Mouse (Mus musculus) monocyte, adult 2 months (primary cell): ENCODE measurements around the gene Chfr.
"Not testable (repeated sequence)": the region's sequence is repeated elsewhere in the genome, so short reads cannot be mapped to it uniquely, and the experiment has no call there.

Experiments
- DNase-seq, 2 experiments: peaks; one replicate each; pipeline ENCODE4 v3.0.0; 2022; ENCODE audit warnings: low spot score in 2 of 2, low read depth in 1 of 2

Chfr gene

DNA sequence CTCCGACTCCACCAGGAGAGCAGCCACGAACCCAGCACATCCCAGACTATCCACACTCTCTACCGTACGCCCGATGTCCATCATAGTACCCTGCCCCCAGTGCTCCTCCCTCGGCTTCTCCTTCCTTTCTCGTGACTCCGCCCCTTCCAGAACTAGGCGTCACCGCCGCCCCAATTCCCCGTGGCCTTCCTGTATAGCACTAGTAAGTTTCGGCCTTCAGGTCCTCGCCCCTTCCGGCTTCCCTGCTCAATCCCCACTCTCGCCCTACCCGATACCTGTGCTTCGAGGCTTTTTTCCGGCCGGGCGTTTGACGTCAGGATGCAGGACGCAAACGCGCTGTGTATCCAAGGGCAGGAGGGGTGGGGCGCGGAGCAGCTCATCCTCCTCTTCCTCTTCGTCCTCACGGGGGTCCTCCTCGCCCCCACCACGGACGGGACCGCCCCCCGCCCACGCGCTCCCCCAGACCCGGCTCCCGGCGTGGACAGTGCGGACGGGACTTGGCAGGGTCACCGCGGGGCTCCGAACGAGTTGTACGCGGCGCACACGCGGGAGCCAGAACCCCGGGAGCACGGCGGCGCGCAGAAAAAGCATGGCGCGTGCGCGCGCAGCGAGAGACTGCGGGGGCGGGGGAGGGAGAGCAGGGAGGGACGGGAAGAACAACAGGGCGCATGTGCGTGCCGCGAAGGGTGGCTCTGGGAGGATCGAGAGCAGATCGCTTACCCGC, 27.9 kb upstream of the Chfr start, which contains the start of gene Gtpbp6:
TSS of gene Gtpbp6 (minus strand) at position 617 of the 724 bp plus-strand sequence.
- DNase-seq, result peak; percentile 91 to 92

DNA sequence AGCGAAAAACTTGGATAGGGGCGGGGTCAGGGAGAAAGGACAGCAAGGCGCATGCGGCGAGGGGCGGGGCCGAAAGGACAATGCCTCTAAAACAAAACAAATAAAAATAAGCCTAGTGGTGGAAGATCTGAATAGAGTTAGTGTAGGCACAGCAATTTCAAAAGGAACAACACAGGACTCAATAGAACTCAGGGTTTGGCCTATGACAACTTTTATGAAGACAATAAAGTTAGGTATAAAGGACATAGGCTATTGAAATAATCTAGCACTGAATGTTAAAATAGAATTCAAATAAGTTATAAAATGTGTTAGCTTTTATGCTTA, 27.4 kb upstream of the Chfr start:
- DNase-seq, result no peak

- DNase-seq, result peak in 1 of 2 experiments; percentile 62
Measured at GRCm38 (mm10) chr5:110109991-110110441, 25.6 kb upstream of the Chfr start, which contains the start of gene Zfp605. Gene Zfp605, plus strand, starts transcription at chr5:110110092.

DNA sequence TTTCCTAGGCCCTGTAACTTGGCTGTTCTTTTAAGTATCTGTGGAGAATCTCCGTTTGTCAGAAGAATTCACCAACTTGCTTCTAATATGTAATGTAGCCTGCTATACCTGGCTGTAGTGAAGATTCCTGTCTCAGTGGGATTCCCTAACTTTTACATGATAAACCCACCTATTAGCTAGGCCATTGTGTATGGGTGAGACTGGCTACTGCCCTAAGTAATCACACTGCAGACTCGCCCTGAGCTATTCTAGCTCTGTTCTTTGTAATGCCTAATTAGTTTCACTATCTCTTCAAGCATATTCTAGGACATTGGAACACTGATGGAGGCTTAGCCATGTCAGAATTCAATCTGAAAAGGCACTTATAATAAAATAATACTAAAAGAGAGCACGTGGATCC, 13.3 kb upstream of the Chfr start:
- not testable (repeated sequence) for DNase-seq

DNA sequence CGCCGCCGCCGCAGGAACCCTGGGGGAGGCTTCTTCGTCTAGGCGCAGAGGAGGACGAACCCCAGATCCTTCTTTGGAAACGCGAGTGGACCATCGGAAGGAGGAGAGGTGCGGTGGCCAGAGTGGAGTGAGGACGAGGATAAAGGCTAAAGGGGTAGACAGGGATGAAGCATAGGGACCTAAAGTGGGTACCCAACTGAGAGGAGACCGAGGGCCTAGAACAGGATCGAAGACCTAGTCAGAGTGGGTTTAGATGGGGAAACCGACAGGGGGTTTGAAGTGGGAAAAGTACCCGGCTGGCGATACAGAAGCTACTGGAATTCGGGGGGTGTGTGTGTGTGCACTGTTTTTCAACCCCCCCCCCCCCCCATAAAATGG, 434 bp downstream of the Chfr start:
- no peak for DNase-seq

DNA sequence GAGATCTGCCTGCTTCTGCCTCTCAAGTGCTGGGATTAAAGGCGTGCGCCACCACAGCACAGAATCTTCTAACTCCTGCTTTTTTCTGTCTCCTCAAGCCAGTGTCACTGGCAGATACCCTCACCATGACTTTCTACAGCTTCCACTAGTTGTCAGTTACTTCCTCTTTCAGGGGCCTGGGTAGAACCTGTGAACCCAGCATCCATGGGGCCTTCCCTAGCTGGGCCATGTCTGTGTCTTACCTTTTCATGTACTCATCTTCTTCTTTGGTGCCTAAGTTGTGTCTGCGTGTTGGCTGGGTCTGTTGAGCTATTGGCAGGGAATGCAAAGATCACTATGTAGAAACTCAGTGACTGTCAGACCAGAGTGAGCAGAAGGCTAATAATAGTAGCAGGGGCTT, 2.2 kb downstream of the Chfr start:
- no peak for DNase-seq

- no peak for DNase-seq
Measured at GRCm38 (mm10) chr5:110139325-110139724, 3.7 kb downstream of the Chfr start.

DNA sequence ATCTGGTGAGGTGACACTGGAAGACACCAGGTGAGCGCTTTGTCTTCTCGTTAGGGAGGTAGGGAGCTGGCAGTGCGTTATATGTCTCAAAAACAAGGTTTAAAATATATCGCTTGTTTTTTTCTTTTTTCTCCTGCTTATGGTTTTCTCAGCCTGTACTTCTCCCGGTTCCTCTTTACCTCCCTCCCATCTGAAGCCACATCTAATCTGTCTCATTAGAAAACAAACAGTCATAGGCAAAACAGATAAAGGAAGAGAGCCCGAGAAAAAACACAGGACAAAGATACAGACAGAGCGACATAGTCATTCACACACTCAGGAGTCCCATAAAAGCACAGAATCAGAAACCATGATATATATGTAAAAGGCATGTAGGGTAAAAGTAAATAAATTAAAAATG, 4.8 kb downstream of the Chfr start:
- no peak for DNase-seq

DNA sequence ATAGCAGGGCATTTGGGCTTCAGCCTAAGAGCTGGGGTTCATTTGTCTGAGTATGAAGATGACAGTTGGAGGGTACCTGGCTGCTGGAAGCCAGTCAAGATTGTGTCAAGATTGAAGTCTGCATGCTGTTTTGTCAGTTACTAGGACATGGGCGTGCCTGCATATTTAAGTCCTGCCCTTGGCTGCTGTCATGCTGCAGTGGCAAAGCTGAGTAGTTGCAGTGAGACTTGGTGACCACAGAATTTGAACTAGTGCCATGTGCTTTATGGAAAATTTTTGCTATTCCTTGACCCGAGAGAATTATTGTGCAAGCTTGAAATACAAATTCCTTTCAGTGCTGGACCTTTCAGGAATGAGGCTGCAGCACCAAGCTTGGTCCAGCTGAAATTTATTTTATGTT, 6.7 kb downstream of the Chfr start:
- DNase-seq, result no peak

DNA sequence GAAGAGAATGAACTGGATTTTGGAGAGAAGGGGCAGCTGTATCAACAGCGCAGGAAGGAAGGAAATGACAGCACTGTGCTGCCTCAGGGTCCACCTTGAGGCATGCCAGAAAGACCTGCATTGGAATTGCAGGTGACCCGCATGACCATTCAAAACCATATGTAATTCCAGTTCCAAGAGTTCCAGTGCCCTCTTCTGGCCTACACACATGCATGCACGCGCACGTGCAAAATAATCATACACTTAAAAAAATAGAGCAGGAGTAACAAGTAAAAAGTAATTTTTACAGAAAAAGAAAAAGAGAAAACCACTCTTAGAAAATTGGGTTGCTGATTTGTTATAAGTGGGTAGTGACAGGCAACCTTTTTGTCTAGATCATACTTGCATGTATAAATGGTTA, 7.4 kb downstream of the Chfr start:
- DNase-seq, result no peak

GRCm38 (mm10) chr5:110169374-110169773, 33.7 kb downstream of the Chfr start:
- no peak for DNase-seq

DNA sequence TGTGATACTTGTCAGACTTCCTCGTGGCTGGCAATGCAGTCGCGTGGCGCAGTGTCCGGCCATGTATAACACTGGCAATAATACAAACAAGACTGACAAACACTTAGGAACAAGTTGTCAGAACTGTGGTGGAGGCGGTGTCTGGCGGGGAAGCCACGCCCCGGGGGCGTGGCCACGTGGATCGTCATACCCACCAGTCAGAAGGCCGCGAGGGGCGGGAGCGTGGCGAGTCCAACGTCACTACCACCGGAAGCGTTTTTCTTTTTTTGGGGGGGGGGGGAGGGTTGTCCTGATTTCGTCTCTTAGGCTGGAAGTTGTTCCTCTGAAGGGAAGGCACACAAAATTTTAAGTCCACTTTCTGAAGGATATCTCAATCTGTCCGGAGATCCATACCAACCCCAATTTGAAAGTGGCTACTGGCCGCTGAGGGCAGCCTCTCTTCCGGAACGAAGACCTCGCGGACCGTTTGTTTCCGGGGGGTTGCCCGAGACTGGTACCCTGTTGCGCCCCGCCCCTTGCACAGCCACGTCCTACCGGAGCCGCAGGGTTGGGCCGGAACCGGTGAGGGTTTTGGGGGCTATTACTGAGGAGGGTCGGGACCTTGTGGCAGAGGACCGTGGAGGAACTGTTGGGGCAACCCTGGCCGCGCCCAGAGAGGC, 40.8 kb downstream of the Chfr start, which contains the start of gene Golga3:
TSS of gene Golga3 (plus strand) at position 340 of the 659 bp plus-strand sequence.
- DNase-seq, result peak; percentile 73 to 83

GRCm38 (mm10) chr5:110177021-110177420, 41.4 kb downstream of the Chfr start:
- no peak for DNase-seq

GRCm38 (mm10) chr5:110178628-110179027, 43.0 kb downstream of the Chfr start:
- DNase-seq, result no peak

DNA sequence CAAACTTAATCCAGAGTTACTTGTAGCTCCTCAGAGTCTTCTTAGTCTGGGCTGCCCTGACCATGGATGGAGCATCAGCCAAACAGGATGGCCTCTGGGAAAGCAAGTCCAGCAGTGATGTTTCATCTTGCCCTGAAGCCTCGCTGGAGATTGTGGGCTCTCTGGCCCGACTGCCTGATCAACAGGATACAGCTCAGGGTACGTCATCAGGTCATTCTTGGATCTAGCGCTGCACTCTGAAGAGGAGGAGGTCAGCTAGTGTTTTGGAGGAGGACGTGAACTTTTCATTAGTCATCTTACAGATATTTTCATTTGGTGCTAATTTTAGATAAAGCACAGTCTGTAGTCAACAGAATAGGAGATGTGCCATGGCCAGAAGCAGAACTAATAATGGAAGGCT, 46.1 kb downstream of the Chfr start:
- DNase-seq, result no peak

DNA sequence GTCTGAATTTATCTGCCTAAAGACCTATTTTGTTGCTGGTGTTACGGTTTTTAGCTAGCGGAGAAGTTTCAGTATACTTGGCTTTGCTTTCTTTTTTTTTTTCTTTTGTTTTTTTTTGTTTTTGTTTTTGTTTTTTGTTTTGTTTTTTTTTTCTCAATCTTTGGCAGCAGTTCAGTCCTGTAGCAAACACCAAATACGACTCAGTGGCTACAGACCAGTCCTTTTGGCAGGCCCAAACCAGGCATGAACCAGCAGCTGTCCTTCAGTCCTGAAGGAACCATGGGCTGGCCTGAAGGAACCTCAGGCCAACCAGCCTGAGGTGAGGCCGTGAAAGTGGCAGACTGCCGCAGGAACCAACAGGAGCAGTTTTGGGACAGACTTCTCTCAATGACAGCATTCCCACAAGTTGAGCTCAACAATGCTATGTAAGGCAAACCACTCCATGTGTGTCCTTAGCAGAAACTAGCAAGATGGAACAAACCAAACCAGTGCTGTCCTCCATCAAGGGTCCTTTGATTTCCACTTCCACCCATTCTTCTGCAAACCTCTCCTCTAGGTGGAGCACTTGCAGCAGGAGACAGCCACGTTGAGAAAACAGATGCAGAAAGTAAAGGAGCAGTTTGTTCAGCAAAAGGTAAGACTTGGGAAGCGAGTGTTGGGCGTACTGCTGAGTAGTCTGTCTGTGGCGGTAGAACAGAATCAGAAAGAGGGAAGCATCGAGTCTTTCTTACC, 67.7 kb downstream of the Chfr start:
- no peak for DNase-seq

DNA sequence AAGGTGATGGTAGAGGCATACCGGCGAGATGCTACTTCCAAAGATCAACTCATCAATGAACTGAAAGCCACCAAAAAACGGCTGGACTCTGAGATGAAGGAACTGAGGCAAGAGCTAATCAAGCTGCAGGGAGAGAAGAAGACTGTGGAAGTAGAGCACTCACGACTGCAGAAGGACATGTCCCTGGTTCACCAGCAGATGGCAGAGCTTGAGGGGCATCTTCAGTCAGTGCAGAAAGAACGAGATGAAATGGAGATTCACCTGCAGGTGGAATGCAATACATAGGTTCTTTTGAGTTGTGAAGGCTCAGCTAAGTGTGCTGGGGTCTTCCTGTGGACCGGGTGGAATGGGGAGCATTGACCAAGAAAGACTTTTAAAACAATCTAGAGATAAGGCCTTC, 69.1 kb downstream of the Chfr start:
- no peak for DNase-seq

DNA sequence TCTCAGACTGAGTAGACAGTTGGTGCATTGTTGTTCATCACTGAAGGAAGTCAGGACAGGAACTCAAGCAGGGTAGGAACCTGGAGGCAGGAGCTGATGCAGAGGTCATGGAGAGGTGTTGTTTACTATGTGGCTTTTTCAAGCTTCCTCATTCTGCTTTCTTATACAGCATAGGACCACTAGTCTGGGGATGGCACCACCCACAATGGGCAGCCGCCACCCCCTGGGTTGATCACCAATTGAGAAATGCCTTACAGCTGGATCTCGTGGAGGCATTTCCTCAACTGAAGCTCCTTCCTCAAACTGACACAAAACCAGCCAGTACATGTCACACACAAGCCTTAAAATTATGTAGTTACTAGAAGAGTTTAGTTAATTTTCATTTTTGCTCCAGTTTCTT, 75.7 kb downstream of the Chfr start:
- DNase-seq, result peak; percentile 54 to 68

DNA sequence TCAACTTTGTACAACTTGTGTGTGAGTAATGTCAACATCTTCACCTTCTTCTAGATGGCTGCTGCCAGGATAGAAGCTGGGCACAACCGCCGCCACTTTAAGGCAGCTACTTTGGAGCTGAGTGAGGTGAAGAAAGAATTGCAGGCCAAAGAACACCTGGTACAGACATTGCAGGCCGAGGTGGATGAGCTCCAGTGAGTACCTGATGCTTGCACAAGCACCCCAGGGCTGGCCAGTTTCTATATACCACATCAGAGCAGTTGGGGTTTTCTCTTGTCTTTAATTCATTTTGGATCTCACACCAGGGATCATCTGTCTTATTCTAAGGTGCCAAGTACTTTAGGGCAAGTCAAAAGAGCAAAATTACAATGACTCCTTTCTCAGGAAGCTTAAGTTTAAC, 81.1 kb downstream of the Chfr start:
- no peak for DNase-seq

- no peak for DNase-seq
Measured at GRCm38 (mm10) chr5:110220331-110220730, 84.7 kb downstream of the Chfr start.
